Comparison of ENCODE assay signal across 8 mouse cellular contexts in genomic region chr14:34374577-34374976, GRCm38 (mm10). TPM values are rescaled to one million over a fixed set of nuclear protein-coding genes. Genes with fewer than 3 reads are reported as not detected.
A peak's percentile ranks its signal among the peaks of the same experiment; 100 is the strongest.
DNase-seq lines count a peak whose midpoint lies in the region; ATAC-seq and TF ChIP-seq lines count a peak whose summit lies in the region.
"Had no signal": no experiment of that assay in that cellular context is flagged by ENCODE, and none has a peak within 500 bp of the region (broad histone marks: within the 10 kb centered on the region; RNA-seq: fewer than 3 reads in every experiment).

Gene Sncg (minus strand): TSS chr14:34374789.

- H3K27ac ChIP-seq in thymus, adult 2 months (ENCODE audit: control insufficient read depth, insufficient read depth, low read length): no peak within 1 kb of the TSS
- no peak within 1 kb of the TSS for H3K27ac ChIP-seq in liver, embryonic 15.5 days (replicated peaks)
- no peak within 1 kb of the TSS for H3K27ac ChIP-seq in stomach, postnatal 0 days (replicated peaks)
- H3K27ac ChIP-seq: macrophage had no signal

- ATAC-seq in liver, embryonic 15.5 days (ENCODE audit: insufficient read depth): no peak
- ATAC-seq in stomach, postnatal 0 days (ENCODE audit: low FRiP score, low TSS enrichment): no peak
- no peak for ATAC-seq in cerebellum, adult (ENCODE audit: insufficient number of reproducible peaks, low FRiP score, low TSS enrichment)

- no peaks in the 10 kb centered on the region for H3K36me3 ChIP-seq in thymus, adult 2 months (ENCODE audit: control insufficient read depth, insufficient read depth, low read length)
- no peaks in the 10 kb centered on the region for H3K36me3 ChIP-seq in liver, embryonic 15.5 days (replicated peaks)
- no peaks in the 10 kb centered on the region for H3K36me3 ChIP-seq in stomach, postnatal 0 days (ENCODE audit: control insufficient read depth, insufficient read depth, low read length)

- 33% methylated on average over 10 of the region's 10 CpGs for WGBS in thymus, adult 2 months
- WGBS in liver, embryonic 15.5 days (ENCODE audit: insufficient replicate concordance): 45% methylated on average over 10 of the region's 10 CpGs
- whole genome bisulfite sequencing in stomach, postnatal 0 days: 10% methylated on average over 10 of the region's 10 CpGs

- no peak for TF ChIP-seq CTCF in thymus, adult 2 months (IDR thresholded peaks at IDR 0.05; ENCODE audit: borderline replicate concordance, control insufficient read depth, extremely low read depth, insufficient read depth, low read length, poor library complexity)
- TF ChIP-seq CTCF in stomach, postnatal 0 days (IDR thresholded peaks at IDR 0.05; ENCODE audit: low read depth): no peak

- no peak for TF ChIP-seq EP300 in stomach, postnatal 0 days (optimal IDR thresholded peaks at IDR 0.05)

- no peak within 1 kb of the TSS for H3K9ac ChIP-seq in liver, embryonic 15.5 days
- H3K9ac ChIP-seq in stomach, postnatal 0 days (ENCODE audit: low read length): no peak within 1 kb of the TSS

- H3K4me3 ChIP-seq in thymus, adult 2 months (ENCODE audit: control insufficient read depth, insufficient read depth, low read length): no peak within 1 kb of the TSS
- H3K4me3 ChIP-seq in liver, embryonic 15.5 days (replicated peaks): 0 out of 2 replicates have a peak within 1 kb of the TSS, but pooled peaks have one; percentile 12
- no peak within 1 kb of the TSS for H3K4me3 ChIP-seq in stomach, postnatal 0 days (ENCODE audit: low read depth, low read length)

- H3K9me3 ChIP-seq in liver, embryonic 15.5 days (replicated peaks): no peaks in the 10 kb centered on the region
- no peaks in the 10 kb centered on the region for H3K9me3 ChIP-seq in stomach, postnatal 0 days (ENCODE audit: control insufficient read depth, low read length)

- no peaks in the 10 kb centered on the region for H3K4me1 ChIP-seq in thymus, adult 2 months (replicated peaks; ENCODE audit: control insufficient read depth, insufficient read depth, low read length)
- no peaks in the 10 kb centered on the region for H3K4me1 ChIP-seq in liver, embryonic 15.5 days (replicated peaks)
- H3K4me1 ChIP-seq in stomach, postnatal 0 days (replicated peaks; ENCODE audit: control insufficient read depth, insufficient read depth): no peaks in the 10 kb centered on the region

- no peak within 1 kb of the TSS for H3K4me2 ChIP-seq in liver, embryonic 15.5 days
- 0 out of 2 replicates have a peak within 1 kb of the TSS, but pooled peaks have one; percentile 8 for H3K4me2 ChIP-seq in stomach, postnatal 0 days (replicated peaks; ENCODE audit: low read depth)

- no peak for TF ChIP-seq POLR2A in thymus, adult 2 months (IDR thresholded peaks at IDR 0.05; ENCODE audit: control insufficient read depth, extremely low read depth, insufficient read depth, low read length, poor library complexity)

- H3K27me3 ChIP-seq in thymus, adult 2 months (ENCODE audit: control insufficient read depth, insufficient read depth, low read length): no peaks in the 10 kb centered on the region
- H3K27me3 ChIP-seq in liver, embryonic 15.5 days: no peaks in the 10 kb centered on the region
- no peaks in the 10 kb centered on the region for H3K27me3 ChIP-seq in stomach, postnatal 0 days (ENCODE audit: control insufficient read depth, insufficient read depth, low read length)

- no peak for DNase-seq in thymus, adult 2 months
- no peak for DNase-seq in thymus, postnatal 25 days
- no peak for DNase-seq in gonadal fat pad, adult 2 months (ENCODE audit: low read depth)
- DNase-seq in stomach, postnatal 0 days (ENCODE audit: low spot score): no peak
- DNase-seq in layer of hippocampus, adult 18-20 months (ENCODE audit: low spot score in 2 of 2): no peak

RNA-seq across cellular contexts. Expression of gene Sncg, which starts in this region (rescaled TPM):
- polyA plus RNA-seq in thymus, adult 2 months (2012; rRNA removed): 5.2 and 10.2 TPM in 2 replicates
- 522 and 740 TPM in 2 replicates for polyA plus RNA-seq in gonadal fat pad, adult 2 months (2012; rRNA removed)
- polyA plus RNA-seq in liver, embryonic 15.5 days (2015; fragmentation: Nextera tagmentation; extraction: Ambion mirVana): 0.21 and 0.41 TPM in 2 replicates
- 29.0 and 29.7 TPM in 2 replicates for polyA plus RNA-seq in stomach, postnatal 0 days (2015; fragmentation: Nextera tagmentation; extraction: Ambion mirVana)
- 1 to 10 TPM; 6.8 to 7.1 TPM for total RNA-seq in layer of hippocampus, adult 18-20 months (2021)
- polyA plus RNA-seq: macrophage had no signal

Comparison
In these comparisons a context has a peak if more than half of its experiments do, and no peak if none do; other contexts are left out.
1. RNA of gene Sncg (polyA plus RNA-seq): 522 to 740 TPM in gonadal fat pad, adult 2 months; 29.0 to 29.7 TPM in stomach, postnatal 0 days, 5.2 to 10.2 TPM in thymus, adult 2 months and 0.21 to 0.41 TPM in liver, embryonic 15.5 days; every median in the first group is over 10 times any median in the second.